Mouse (Mus musculus) cerebellum, adult 9-11 months (tissue): ENCODE data around the gene Celsr2.

ENCODE experiments used
- DNase-seq: peaks from one replicate; pipeline ENCODE4 v3.0.0; 2022

Celsr2 gene

GRCm38 (mm10) chr3:108378875-108379663, 36.3 kb downstream of the Celsr2 start:
- DNase-seq, result no peak

- DNase-seq, result no peak
Measured at GRCm38 (mm10) chr3:108372691-108373090, 42.7 kb downstream of the Celsr2 start.

- no peak for DNase-seq
Measured at GRCm38 (mm10) chr3:108372274-108372673, 43.1 kb downstream of the Celsr2 start.

- DNase-seq, result no peak
Measured at GRCm38 (mm10) chr3:108368721-108369120, 46.6 kb downstream of the Celsr2 start.

GRCm38 (mm10) chr3:108367828-108368227, 47.5 kb downstream of the Celsr2 start:
- DNase-seq, result no peak

GRCm38 (mm10) chr3:108367173-108367572, 48.2 kb downstream of the Celsr2 start:
- peak; percentile 40 for DNase-seq

- no peak for DNase-seq
Measured at GRCm38 (mm10) chr3:108364270-108364995, 50.9 kb downstream of the Celsr2 start, which contains the start of gene Mybphl. Mybphl (plus strand) TSS chr3:108364911.

GRCm38 (mm10) chr3:108363626-108364025, 51.7 kb downstream of the Celsr2 start:
- DNase-seq, result no peak

- no peak for DNase-seq
Measured at GRCm38 (mm10) chr3:108360894-108361293, 54.5 kb downstream of the Celsr2 start.

- peak; percentile 18 for DNase-seq
Measured at GRCm38 (mm10) chr3:108358445-108358844, 56.9 kb downstream of the Celsr2 start.

- no peak for DNase-seq
Measured at GRCm38 (mm10) chr3:108357051-108357450, 58.3 kb downstream of the Celsr2 start.

- no peak for DNase-seq
Measured at GRCm38 (mm10) chr3:108355245-108355644, 60.1 kb downstream of the Celsr2 start.

GRCm38 (mm10) chr3:108348376-108348775, 67.0 kb downstream of the Celsr2 start:
- DNase-seq, result no peak

- no peak for DNase-seq
Measured at GRCm38 (mm10) chr3:108345855-108346254, 69.5 kb downstream of the Celsr2 start.

GRCm38 (mm10) chr3:108342185-108342584, 73.2 kb downstream of the Celsr2 start:
- no peak for DNase-seq

GRCm38 (mm10) chr3:108341040-108341439, 74.3 kb downstream of the Celsr2 start:
- DNase-seq, result no peak
